Comparison of ENCODE assay signal across 30 mouse cellular contexts in genomic region chr6:129186457-129187199, GRCm38 (mm10). TPM values are rescaled to one million over a fixed set of nuclear protein-coding genes. Genes with fewer than 3 reads are reported as not detected.
DNase-seq lines count a peak whose midpoint lies in the region; ATAC-seq and TF ChIP-seq lines count a peak whose summit lies in the region.
"Had no signal": no experiment of that assay in that cellular context is flagged by ENCODE, and none has a peak within 500 bp of the region (broad histone marks: within the 10 kb centered on the region; RNA-seq: fewer than 3 reads in every experiment).

No protein-coding gene starts in this region.

- TF ChIP-seq CTCF in spleen, adult 2 months (IDR thresholded peaks at IDR 0.05; ENCODE audit: extremely low read depth, insufficient read depth, insufficient read length, insufficient replicate concordance) = no peak

- no peaks in the 10 kb centered on the region for H3K27me3 ChIP-seq in spleen, adult 2 months (ENCODE audit: control insufficient read depth, insufficient read depth, low read length)
- no peaks in the 10 kb centered on the region for H3K27me3 ChIP-seq in hindbrain, embryonic 14.5 days (ENCODE audit: control insufficient read depth, insufficient read depth, low read length)
- H3K27me3 ChIP-seq: embryonic facial prominence, embryonic 12.5 days; forebrain, embryonic 15.5 days; heart, embryonic 12.5 days; hindbrain, embryonic 15.5 days; liver, embryonic 13.5 days; neural tube, embryonic 12.5 days; Patski had no signal

- intact Hi-C loops in left cerebral cortex, postnatal 4 days (cut with DNase I) = no loop called here

- H3K9ac ChIP-seq in hindbrain, embryonic 14.5 days = no peak overlapping the region
- H3K9ac ChIP-seq: embryonic facial prominence, embryonic 12.5 days; forebrain, embryonic 15.5 days; heart, embryonic 12.5 days; hindbrain, embryonic 15.5 days; liver, embryonic 13.5 days; lung, embryonic 14.5 days; neural tube, embryonic 12.5 days had no signal

- no peak overlapping the region for H3K4me3 ChIP-seq in spleen, adult 2 months (ENCODE audit: extremely low read depth, insufficient read depth, insufficient read length)
- H3K4me3 ChIP-seq in macrophage (ENCODE audit: inconsistent target) = no peak overlapping the region
- H3K4me3 ChIP-seq in hindbrain, embryonic 14.5 days (replicated peaks; ENCODE audit: low read length) = no peak overlapping the region
- H3K4me3 ChIP-seq: embryonic facial prominence, embryonic 12.5 days; forebrain, embryonic 10.5 days; forebrain, embryonic 15.5 days; heart, embryonic 12.5 days; hindbrain, embryonic 15.5 days; liver, embryonic 13.5 days; neural tube, embryonic 12.5 days had no signal

- no peaks in the 10 kb centered on the region for H3K9me3 ChIP-seq in hindbrain, embryonic 14.5 days (ENCODE audit: control insufficient read depth, low read length)
- H3K9me3 ChIP-seq: embryonic facial prominence, embryonic 12.5 days; forebrain, embryonic 10.5 days; forebrain, embryonic 15.5 days; heart, embryonic 12.5 days; hindbrain, embryonic 15.5 days; liver, embryonic 13.5 days; neural tube, embryonic 12.5 days had no signal

- H3K4me1 ChIP-seq in spleen, adult 2 months (ENCODE audit: control insufficient read depth, insufficient read depth, insufficient read length) = peaks cover 3% of the 10 kb centered on the region; the same call in 1 of the 2 replicates
- H3K4me1 ChIP-seq in hindbrain, embryonic 14.5 days (replicated peaks; ENCODE audit: control insufficient read depth, insufficient read depth, low read length) = no peaks in the 10 kb centered on the region
- H3K4me1 ChIP-seq: embryonic facial prominence, embryonic 12.5 days; forebrain, embryonic 15.5 days; hindbrain, embryonic 15.5 days; neural tube, embryonic 12.5 days had no signal

- peak; percentile 90 for DNase-seq in heart, adult 11 months
- no peak for DNase-seq in heart, adult 9 months (ENCODE audit: low spot score in 2 of 2)
- DNase-seq in spleen, adult 2 months (ENCODE audit: low read depth in 1 of 2, low spot score in 2 of 2) = no peak
- DNase-seq in spleen, postnatal 4 days (ENCODE audit: low spot score in 2 of 2) = no peak
- DNase-seq in adipocyte (ENCODE audit: low spot score) = peak; percentile 57
- no peak for DNase-seq in hindbrain, embryonic 14.5 days (ENCODE audit: low spot score)
- no peak for DNase-seq in left cerebral cortex, postnatal 4 days
- DNase-seq: adrenal gland, postnatal 14 days; cerebellum, adult 11-12 months; cerebellum, adult 9-11 months; embryo, embryonic 11 days; gastrocnemius, postnatal 10 days; kidney, adult 18-20 months; kidney, postnatal 4 days; liver, embryonic 13.5 days; lung, embryonic 14.5 days; right cerebral cortex, adult 18-20 months had no signal

- TF ChIP-seq POLR2A in spleen, adult 2 months (IDR thresholded peaks at IDR 0.05; ENCODE audit: low read depth, low read length) = no peak

- WGBS in spleen, adult 2 months = 73% methylated on average over 5 of the region's 5 CpGs
- WGBS in macrophage (ENCODE audit: missing documents) = 87% methylated on average over 5 of the region's 5 CpGs
- WGBS in hindbrain, embryonic 14.5 days = 94% methylated on average over 5 of the region's 5 CpGs

- peaks cover 38% of the 10 kb centered on the region for H3K79me2 ChIP-seq in macrophage (ENCODE audit: inconsistent target)

- H3K4me2 ChIP-seq in hindbrain, embryonic 14.5 days (replicated peaks) = no peak overlapping the region
- H3K4me2 ChIP-seq: embryonic facial prominence, embryonic 12.5 days; forebrain, embryonic 15.5 days; heart, embryonic 12.5 days; hindbrain, embryonic 15.5 days; liver, embryonic 13.5 days; lung, embryonic 14.5 days; midbrain, embryonic 11.5 days; neural tube, embryonic 12.5 days had no signal

- H3K36me3 ChIP-seq in spleen, adult 2 months (ENCODE audit: control insufficient read depth, insufficient read depth, low read length) = peaks cover 38% of the 10 kb centered on the region
- H3K36me3 ChIP-seq in macrophage (ENCODE audit: inconsistent target) = peaks cover 18% of the 10 kb centered on the region; the same call in 1 of the 2 replicates
- H3K36me3 ChIP-seq in hindbrain, embryonic 14.5 days (replicated peaks; ENCODE audit: control insufficient read depth, insufficient read depth) = no peaks in the 10 kb centered on the region
- H3K36me3 ChIP-seq: embryonic facial prominence, embryonic 12.5 days; forebrain, embryonic 10.5 days; forebrain, embryonic 15.5 days; G1E; hindbrain, embryonic 15.5 days; neural tube, embryonic 12.5 days had no signal

- no peak for ATAC-seq in hindbrain, embryonic 14.5 days (ENCODE audit: low FRiP score)
- ATAC-seq: forebrain, embryonic 15.5 days; midbrain, embryonic 16.5 days; Patski had no signal

- H3K27ac ChIP-seq in spleen, adult 2 months (ENCODE audit: insufficient read depth, low read length) = peak overlapping the region; percentile 70
- H3K27ac ChIP-seq in macrophage = peak overlapping the region; percentile 99
- no peak overlapping the region for H3K27ac ChIP-seq in hindbrain, embryonic 14.5 days
- H3K27ac ChIP-seq: embryonic facial prominence, embryonic 12.5 days; forebrain, embryonic 10.5 days; forebrain, embryonic 15.5 days; hindbrain, embryonic 15.5 days; kidney, postnatal 0 days; liver, embryonic 13.5 days; neural tube, embryonic 12.5 days had no signal

RNA-seq across cellular contexts. Expression of gene Clec2d, which starts 6.2 kb away (rescaled TPM):
- 47.0 and 47.4 TPM in 2 replicates for polyA plus RNA-seq in spleen, adult 2 months (2012; rRNA removed)
- total RNA-seq in macrophage (2018; cell fraction: chromatin; rRNA removed) = 1,000 to 10,000 TPM in 14 of 26 experiments, 100 to 1,000 TPM in 12; 684 to 1,927 (median 1,016) TPM
- total RNA-seq in macrophage (2018; cell fraction: cytosol; rRNA removed) = 100 to 1,000 TPM; 130 to 310 (median 205) TPM
- 1,000 to 10,000 TPM in 24 of 26 experiments, 100 to 1,000 TPM in 2; 867 to 2,363 (median 1,262) TPM for total RNA-seq in macrophage (2018; cell fraction: nucleus; rRNA removed)
- 120 to 201 TPM (median 122 TPM) in 3 replicates for polyA plus RNA-seq in macrophage (2018)
- 0.17 and 0.37 TPM in 2 replicates for polyA plus RNA-seq in hindbrain, embryonic 14.5 days (2014; fragmentation: Nextera tagmentation; extraction: Ambion mirVana)
- 1 to 10 TPM; 4.0 to 5.4 TPM for total RNA-seq in left cerebral cortex, postnatal 4 days (2021)
- total RNA-seq: G1E had no signal
- polyA plus RNA-seq: forebrain, embryonic 10.5 days; G1E; limb, embryonic 11.5 days; midbrain, embryonic 11.5 days; midbrain, embryonic 16.5 days; neural tube, embryonic 12.5 days had no signal

Comparison
In these comparisons a context has a peak if more than half of its experiments do, and no peak if none do; other contexts are left out.
1. DNase-seq: peak in heart, adult 11 months (single experiment) and adipocyte (single experiment); none in heart, adult 9 months (0 of 2), spleen, adult 2 months (0 of 2), spleen, postnatal 4 days (0 of 2), hindbrain, embryonic 14.5 days (single experiment) and left cerebral cortex, postnatal 4 days (single experiment).
2. RNA of gene Clec2d, which starts 6.2 kb away (polyA plus RNA-seq): 120 to 201 TPM in macrophage and 47.0 to 47.4 TPM in spleen, adult 2 months; 0.17 to 0.37 TPM in hindbrain, embryonic 14.5 days; every median in the first group is over 10 times any median in the second.